Mouse (Mus musculus): Measurements from ENCODE around the gene Tacc2. TPM values are rescaled to one million over a fixed set of nuclear protein-coding genes. Genes with fewer than 3 reads are reported as not detected.
A peak's percentile ranks its signal among the peaks of the same experiment; 100 is the strongest.

Gene Tacc2
- polyA plus RNA-seq, 1 experiment from 2014 or later: 2.6 TPM

DNA sequence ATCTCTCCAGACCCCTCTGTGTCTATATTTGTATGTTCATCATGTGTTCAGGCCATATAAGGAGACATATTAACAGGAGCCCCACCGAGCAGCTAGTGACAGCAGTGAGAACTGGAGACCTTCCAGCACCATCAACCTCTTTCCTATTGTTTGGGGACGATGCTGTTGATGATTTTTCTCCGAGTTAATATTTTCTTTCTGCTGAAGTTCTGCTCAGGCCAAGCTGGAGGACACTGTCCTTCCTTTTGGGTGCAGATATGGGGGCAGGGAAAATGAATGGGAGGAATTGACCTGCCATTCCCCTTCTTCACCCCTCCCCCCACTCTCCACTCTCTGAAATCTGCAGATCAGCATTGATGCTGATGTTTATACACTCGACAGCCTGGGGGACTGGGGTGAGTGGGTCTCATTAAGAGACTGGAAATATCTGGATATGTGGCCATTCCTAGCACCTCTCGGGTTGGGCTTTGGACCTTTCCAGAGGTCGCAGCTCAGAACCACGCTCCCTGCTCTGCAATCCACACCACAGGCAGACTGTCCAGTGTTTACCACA, 91.6 kb downstream of the Tacc2 start:
- no peaks in the 10 kb centered on the region for H3K9me3 ChIP-seq (replicated peaks)
- H3K36me3 ChIP-seq (replicated peaks): no peaks in the 10 kb centered on the region
- H3K9ac ChIP-seq: no peak overlapping the region
- no peak overlapping the region for H3K4me3 ChIP-seq (replicated peaks)
- WGBS (ENCODE audit: insufficient replicate concordance): 47% methylated on average over 7 of the region's 7 CpGs
- ATAC-seq (ENCODE audit: insufficient read depth): peak; percentile 16; the same call in 1 of the 2 replicates
- no peak overlapping the region for H3K4me2 ChIP-seq
- peaks cover 23% of the 10 kb centered on the region for H3K4me1 ChIP-seq (replicated peaks)
- peak overlapping the region; percentile 48 for H3K27ac ChIP-seq (replicated peaks)
- H3K27me3 ChIP-seq: no peaks in the 10 kb centered on the region

DNA sequence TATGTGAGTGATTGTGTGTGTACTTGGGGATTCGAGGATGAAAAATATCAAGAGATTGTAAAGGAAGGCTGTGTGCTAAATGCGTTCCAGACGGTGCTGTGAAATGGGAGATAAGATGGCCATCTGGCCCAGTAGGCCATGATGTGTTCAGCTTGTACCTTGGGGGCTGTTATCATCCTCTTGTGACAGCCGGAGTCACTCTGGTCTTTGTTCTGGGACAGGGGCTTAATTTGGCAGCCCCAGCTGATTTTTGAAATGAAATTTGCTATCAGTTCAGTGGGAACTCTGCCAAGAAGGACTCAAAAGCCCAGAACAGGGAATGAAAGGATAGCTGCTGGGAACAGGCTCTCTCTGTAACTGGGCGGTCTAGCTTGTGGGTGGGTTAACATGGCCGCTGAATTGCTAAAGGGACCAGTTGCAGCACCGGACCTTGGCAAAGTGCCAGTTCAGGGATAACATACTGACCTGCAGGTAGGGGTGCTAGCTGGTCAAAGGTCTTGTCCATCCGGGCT, 92.2 kb downstream of the Tacc2 start:
- Histone ChIP-seq H3K9me3 (replicated peaks) (no peaks in the 10 kb centered on the region), H3K9ac (no peak overlapping the region), H3K27ac (replicated peaks) (peak overlapping the region; percentile 48; the same call in 1 of the 2 replicates), H3K4me2 (no peak overlapping the region), H3K4me1 (replicated peaks) (peaks cover 23% of the 10 kb centered on the region), H3K4me3 (replicated peaks) (no peak overlapping the region), H3K36me3 (replicated peaks) (no peaks in the 10 kb centered on the region), H3K27me3 (no peaks in the 10 kb centered on the region)
- WGBS (ENCODE audit: insufficient replicate concordance): 36% methylated on average over 8 of the region's 8 CpGs
- peak; percentile 55; the same call in 1 of the 2 replicates for ATAC-seq (ENCODE audit: insufficient read depth)

DNA sequence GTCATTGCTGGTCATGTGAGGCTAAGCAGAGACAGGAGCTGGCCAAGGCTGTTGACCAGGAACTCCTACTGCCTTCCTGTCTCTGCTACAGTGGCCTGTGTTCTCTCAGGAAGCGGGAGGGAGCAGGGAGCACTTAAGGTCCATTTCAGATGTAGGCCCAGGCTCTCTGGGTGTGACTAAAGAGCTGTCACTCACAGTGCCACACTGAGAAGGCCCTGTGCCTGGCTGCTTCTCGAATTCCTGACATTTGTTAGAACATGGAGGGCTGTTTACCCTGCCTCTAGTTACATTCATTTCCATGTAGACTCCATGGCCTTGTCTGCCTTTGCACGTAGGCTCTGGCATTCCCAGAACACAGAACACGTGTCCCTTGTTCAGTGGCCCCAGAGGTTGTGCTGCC, 93.1 kb downstream of the Tacc2 start:
- ATAC-seq (ENCODE audit: insufficient read depth): no peak
- Histone ChIP-seq H3K4me2 (no peak overlapping the region), H3K27me3 (no peaks in the 10 kb centered on the region), H3K36me3 (replicated peaks) (no peaks in the 10 kb centered on the region), H3K27ac (replicated peaks) (no peak overlapping the region), H3K9ac (no peak overlapping the region), H3K4me1 (replicated peaks) (peaks cover 23% of the 10 kb centered on the region), H3K9me3 (replicated peaks) (no peaks in the 10 kb centered on the region), H3K4me3 (replicated peaks) (no peak overlapping the region)
- 57% methylated on average over 4 of the region's 4 CpGs for WGBS (ENCODE audit: insufficient replicate concordance)

DNA sequence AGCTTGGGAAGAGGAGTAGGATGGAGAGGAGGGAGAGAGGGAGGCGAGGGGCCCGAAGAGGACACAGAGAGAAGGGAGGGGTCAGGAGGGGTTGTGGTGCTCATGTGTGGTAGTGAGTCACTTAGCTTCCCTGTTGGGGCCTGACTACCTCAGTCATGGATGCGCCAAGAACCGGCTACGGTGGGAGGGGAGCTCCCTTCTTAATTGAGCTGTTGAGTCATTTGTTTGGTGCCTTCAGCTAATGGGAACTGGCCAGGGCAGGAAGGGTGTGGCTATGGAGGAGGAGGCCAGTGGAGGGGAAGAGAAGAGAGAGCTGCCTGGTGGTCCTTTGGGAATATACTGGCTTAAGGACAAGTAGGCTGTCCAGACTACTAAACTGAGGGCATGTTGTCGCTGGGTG, 94.1 kb downstream of the Tacc2 start:
- Histone ChIP-seq H3K27me3 (no peaks in the 10 kb centered on the region), H3K27ac (replicated peaks) (no peak overlapping the region), H3K4me2 (no peak overlapping the region), H3K4me1 (replicated peaks) (peaks cover 23% of the 10 kb centered on the region), H3K4me3 (replicated peaks) (no peak overlapping the region), H3K36me3 (replicated peaks) (no peaks in the 10 kb centered on the region), H3K9ac (no peak overlapping the region), H3K9me3 (replicated peaks) (no peaks in the 10 kb centered on the region)
- ATAC-seq (ENCODE audit: insufficient read depth): no peak
- 56% methylated on average over 6 of the region's 6 CpGs for WGBS (ENCODE audit: insufficient replicate concordance)

DNA sequence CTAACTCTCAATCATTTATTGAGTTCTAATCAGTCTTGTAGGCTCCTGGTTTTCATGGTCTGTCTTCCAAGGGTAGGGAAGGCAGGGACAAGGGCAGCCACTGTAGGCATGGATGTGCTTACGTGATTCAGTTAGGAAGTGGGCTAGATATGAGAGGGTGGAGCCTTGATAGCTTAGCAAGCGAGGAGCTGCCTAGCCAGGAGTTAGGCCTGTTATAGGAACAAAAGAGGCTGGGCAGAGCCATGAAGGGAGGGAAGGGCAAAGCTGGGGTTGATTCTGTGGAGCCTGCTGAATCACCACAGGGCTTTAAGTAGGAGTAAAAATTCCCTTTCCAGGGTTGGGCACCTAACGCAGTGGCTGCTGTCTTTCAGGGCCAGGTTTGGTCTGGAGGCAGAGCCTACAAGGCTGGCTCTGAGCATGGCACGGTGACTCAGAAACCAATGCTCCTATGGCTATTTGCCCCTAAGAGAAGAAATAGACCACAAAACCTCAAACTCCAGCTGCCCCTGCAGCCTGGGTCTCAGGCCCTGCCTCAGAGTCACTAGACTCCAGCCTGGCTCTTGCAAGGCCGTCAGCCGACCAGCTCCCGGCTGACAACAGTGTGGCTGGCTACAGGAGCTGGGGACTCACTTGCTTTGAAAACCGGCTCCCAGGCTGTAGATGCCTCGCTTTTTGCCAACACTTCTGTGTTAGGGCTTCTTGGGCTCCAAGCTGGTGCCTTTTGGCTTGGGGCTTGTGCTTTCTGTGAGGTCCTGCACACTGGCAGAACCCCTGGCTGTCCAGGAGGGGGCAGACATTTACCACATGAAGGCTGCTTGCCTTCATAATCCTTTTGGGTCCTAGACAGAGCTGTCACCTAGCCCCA, 96.2 kb downstream of the Tacc2 start:
- Histone ChIP-seq H3K4me2 (no peak overlapping the region), H3K27ac (replicated peaks) (no peak overlapping the region), H3K4me3 (replicated peaks) (no peak overlapping the region), H3K27me3 (no peaks in the 10 kb centered on the region), H3K4me1 (replicated peaks) (peaks cover 23% of the 10 kb centered on the region), H3K36me3 (replicated peaks) (no peaks in the 10 kb centered on the region), H3K9ac (no peak overlapping the region), H3K9me3 (replicated peaks) (no peaks in the 10 kb centered on the region)
- no peak for ATAC-seq (ENCODE audit: insufficient read depth)
- 47% methylated on average over 9 of the region's 9 CpGs for WGBS (ENCODE audit: insufficient replicate concordance)

DNA sequence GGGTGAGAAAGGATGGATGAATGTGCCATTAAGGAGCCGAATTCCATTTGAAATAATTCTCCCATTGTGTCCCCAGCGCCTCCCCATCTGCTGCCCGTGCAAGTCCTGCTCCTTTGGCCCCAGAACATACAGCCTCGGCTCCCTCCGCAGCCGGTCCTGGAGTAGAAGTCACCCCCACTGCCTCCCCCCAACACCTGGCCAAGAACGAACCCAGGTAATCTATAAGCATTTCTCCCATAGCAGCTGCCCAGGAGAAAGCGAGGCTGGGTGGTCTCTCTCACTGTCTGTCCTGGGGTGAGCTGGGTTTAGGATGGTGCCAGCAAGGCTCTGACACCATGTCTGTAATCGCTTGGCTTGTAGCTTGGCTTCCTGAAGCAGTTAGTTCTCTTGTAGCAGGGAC, 97.3 kb downstream of the Tacc2 start:
- peaks cover 12% of the 10 kb centered on the region for H3K4me1 ChIP-seq (replicated peaks)
- no peak overlapping the region for H3K9ac ChIP-seq
- no peak overlapping the region for H3K4me2 ChIP-seq
- no peaks in the 10 kb centered on the region for H3K9me3 ChIP-seq (replicated peaks)
- ATAC-seq (ENCODE audit: insufficient read depth): no peak
- H3K36me3 ChIP-seq (replicated peaks): no peaks in the 10 kb centered on the region
- H3K27me3 ChIP-seq: no peaks in the 10 kb centered on the region
- 75% methylated on average over 9 of the region's 9 CpGs for WGBS (ENCODE audit: insufficient replicate concordance)
- no peak overlapping the region for H3K27ac ChIP-seq (replicated peaks)
- no peak overlapping the region for H3K4me3 ChIP-seq (replicated peaks)

DNA sequence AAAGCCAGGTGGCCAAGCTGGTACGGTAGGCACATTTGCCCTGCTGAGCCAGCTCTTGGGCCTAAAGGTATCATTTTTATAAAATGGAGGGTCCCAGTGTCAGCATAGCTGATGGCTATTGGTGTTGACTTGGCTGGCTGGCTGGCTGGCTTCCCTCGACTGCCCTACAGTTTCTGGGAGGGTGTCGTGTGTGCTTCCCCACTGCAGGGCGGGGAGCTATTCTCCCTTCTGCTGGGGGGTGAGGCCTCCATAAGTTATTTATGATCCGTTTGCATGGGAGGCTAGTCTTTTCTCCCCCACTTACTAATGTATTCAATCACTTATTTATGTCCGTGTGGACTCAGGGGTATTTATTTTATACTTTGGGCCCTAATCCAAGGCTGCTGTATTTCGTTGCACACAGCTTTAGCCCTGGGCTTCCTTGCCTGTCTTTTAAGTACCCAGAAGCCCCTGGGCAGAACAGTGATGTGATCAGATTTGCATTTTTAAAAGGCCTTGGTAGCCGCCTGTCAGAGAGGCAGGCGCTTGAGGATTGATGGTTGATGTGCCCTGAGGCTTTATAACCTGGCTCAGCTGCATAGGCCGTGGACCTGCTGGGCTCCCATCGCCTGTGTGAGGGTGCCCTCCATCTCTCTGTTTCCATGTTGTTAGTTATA, 99.8 kb downstream of the Tacc2 start:
- Histone ChIP-seq H3K36me3 (replicated peaks) (no peaks in the 10 kb centered on the region), H3K9ac (no peak overlapping the region), H3K4me2 (no peak overlapping the region), H3K27ac (replicated peaks) (no peak overlapping the region), H3K4me3 (replicated peaks) (no peak overlapping the region), H3K9me3 (replicated peaks) (no peaks in the 10 kb centered on the region), H3K4me1 (replicated peaks) (no peaks in the 10 kb centered on the region), H3K27me3 (no peaks in the 10 kb centered on the region)
- 74% methylated on average over 11 of the region's 11 CpGs for WGBS (ENCODE audit: insufficient replicate concordance)
- ATAC-seq (ENCODE audit: insufficient read depth): no peak

DNA sequence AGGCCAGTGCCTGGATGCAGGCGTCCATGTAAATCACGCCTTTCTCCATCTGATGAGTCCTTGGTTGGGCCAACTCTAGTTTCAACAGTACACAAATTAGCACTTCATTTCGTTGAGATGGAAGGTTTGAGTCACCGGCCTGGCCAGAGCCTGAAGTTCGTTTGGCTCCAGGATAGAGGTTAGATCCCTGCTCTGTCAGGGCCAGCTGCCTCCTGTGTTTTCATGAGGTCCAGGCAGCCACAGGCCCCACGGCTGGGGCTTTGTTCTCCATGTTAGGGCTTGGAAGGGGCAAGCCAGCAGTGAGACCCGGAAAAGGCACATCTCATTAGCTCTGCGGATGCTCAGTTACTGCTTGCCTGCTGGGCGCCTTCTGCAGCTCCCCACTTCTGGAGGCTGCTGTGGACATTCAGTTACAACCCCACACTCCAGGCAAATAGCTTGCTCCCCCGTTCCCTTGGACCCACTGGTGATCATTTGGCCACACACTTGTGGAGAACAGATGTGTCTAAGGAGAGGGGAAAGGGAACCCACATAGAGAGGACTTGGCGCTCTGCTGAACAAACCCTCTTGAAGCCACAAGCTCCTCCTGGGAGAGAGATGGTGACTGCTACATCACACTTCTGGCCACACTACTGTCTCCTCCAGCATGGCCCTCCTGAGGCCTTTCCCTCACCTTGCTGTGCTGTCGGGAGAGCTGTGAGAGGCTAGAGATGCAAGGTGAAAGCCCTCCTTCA, 100.5 kb downstream of the Tacc2 start:
- H3K4me2 ChIP-seq: no peak overlapping the region
- no peaks in the 10 kb centered on the region for H3K36me3 ChIP-seq (replicated peaks)
- no peak overlapping the region for H3K4me3 ChIP-seq (replicated peaks)
- WGBS (ENCODE audit: insufficient replicate concordance): 75% methylated on average over 12 of the region's 12 CpGs
- H3K4me1 ChIP-seq (replicated peaks): no peaks in the 10 kb centered on the region
- H3K27me3 ChIP-seq: no peaks in the 10 kb centered on the region
- no peak overlapping the region for H3K27ac ChIP-seq (replicated peaks)
- H3K9ac ChIP-seq: no peak overlapping the region
- H3K9me3 ChIP-seq (replicated peaks): no peaks in the 10 kb centered on the region
- no peak for ATAC-seq (ENCODE audit: insufficient read depth)

DNA sequence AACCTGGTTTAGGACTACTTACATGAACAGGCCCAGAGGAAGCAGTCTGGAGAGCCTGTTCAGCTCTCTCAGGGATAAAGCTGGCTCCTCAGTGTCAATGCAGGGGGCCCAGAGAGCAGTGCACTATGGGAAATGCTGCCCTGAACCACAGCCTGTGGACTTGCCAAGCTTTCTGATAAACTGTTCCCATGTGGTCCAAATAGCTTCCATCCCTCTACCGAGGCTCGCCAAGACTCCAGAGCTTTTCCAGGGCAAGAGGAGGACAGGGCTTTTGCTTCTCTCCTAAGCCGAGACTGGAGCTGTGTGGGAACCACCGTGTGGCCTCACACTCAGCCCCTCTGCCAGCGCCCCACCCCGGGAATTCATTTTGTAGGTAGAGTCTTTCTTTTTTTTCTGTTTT, 101.2 kb downstream of the Tacc2 start:
- H3K9me3 ChIP-seq (replicated peaks): no peaks in the 10 kb centered on the region
- H3K27ac ChIP-seq (replicated peaks): no peak overlapping the region
- no peak overlapping the region for H3K4me3 ChIP-seq (replicated peaks)
- H3K9ac ChIP-seq: no peak overlapping the region
- no peaks in the 10 kb centered on the region for H3K4me1 ChIP-seq (replicated peaks)
- no peaks in the 10 kb centered on the region for H3K27me3 ChIP-seq
- H3K36me3 ChIP-seq (replicated peaks): no peaks in the 10 kb centered on the region
- ATAC-seq (ENCODE audit: insufficient read depth): no peak
- 76% methylated on average over 6 of the region's 6 CpGs for WGBS (ENCODE audit: insufficient replicate concordance)
- no peak overlapping the region for H3K4me2 ChIP-seq

DNA sequence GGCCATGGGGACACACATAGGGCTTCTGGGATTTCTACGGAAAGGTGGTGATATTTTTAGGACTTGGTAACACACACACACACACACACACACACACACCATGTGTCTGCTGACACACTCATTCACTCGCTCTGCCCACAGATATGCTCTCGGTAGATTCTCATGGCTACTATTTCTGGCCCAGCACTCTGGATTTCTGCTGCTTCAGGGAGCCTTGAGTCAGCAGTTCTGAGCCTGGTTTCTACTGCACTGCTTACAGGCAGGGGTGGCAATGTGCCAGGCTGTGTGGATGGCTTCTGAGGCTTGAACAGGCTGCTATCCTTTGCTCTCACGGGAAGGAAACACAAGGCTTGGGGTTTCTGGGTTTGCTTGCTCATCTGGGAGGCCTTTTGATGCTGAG, 104.6 kb downstream of the Tacc2 start:
- H3K4me2 ChIP-seq: no peak overlapping the region
- H3K4me1 ChIP-seq (replicated peaks): no peaks in the 10 kb centered on the region
- no peak overlapping the region for H3K4me3 ChIP-seq (replicated peaks)
- H3K9me3 ChIP-seq (replicated peaks): no peaks in the 10 kb centered on the region
- no peak overlapping the region for H3K9ac ChIP-seq
- H3K27ac ChIP-seq (replicated peaks): no peak overlapping the region
- no peaks in the 10 kb centered on the region for H3K27me3 ChIP-seq
- H3K36me3 ChIP-seq (replicated peaks): no peaks in the 10 kb centered on the region
- ATAC-seq (ENCODE audit: insufficient read depth): no peak
- 57% methylated on average over 4 of the region's 4 CpGs for WGBS (ENCODE audit: insufficient replicate concordance)

DNA sequence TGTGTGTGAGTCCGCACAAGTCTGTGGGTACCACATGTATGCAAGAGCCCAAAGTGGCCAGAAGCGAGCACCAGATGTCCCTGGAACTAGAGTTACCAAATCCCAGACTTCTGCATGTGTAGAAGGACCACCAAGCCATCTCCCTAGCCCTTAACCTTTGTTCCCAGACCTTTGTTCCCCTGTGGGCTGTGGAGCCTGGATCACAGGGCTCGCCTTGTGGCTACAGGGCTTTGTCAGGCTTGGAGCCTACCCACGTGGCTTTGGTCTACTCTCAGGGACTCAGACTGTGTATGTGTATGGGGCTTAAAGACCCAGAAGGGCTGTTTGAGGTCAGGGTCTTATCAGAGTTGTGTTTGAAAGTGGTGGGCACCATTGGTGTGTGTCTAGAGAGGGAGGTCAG, 111.4 kb downstream of the Tacc2 start:
- peaks cover 18% of the 10 kb centered on the region for H3K27me3 ChIP-seq
- H3K4me3 ChIP-seq (replicated peaks): no peak overlapping the region
- H3K9me3 ChIP-seq (replicated peaks): no peaks in the 10 kb centered on the region
- no peak overlapping the region for H3K4me2 ChIP-seq
- H3K27ac ChIP-seq (replicated peaks): no peak overlapping the region
- no peak overlapping the region for H3K9ac ChIP-seq
- ATAC-seq (ENCODE audit: insufficient read depth): 0 out of 2 replicates have a peak, but pooled peaks have one; percentile 42
- H3K4me1 ChIP-seq (replicated peaks): peaks cover 9% of the 10 kb centered on the region
- 47% methylated on average over 4 of the region's 4 CpGs for WGBS (ENCODE audit: insufficient replicate concordance)
- H3K36me3 ChIP-seq (replicated peaks): no peaks in the 10 kb centered on the region
